Mouse (Mus musculus): ENCODE data around the gene Gpx3. TPM values are rescaled to one million over a fixed set of nuclear protein-coding genes. Genes with fewer than 3 reads are reported as not detected.

The Gpx3 gene
- polyA plus RNA-seq, 1 experiment = 2.0 TPM

- H3K79me3 ChIP-seq (ENCODE audit: low read depth) = no peaks in the 10 kb centered on the region
- H3K27me3 ChIP-seq (ENCODE audit: control insufficient read depth, insufficient read depth, insufficient read length) = no peaks in the 10 kb centered on the region
- no peak overlapping the region for H3K4me3 ChIP-seq (ENCODE audit: insufficient read depth, poor library complexity, severe bottlenecking)
- no peak for TF ChIP-seq MAX (IDR thresholded peaks at IDR 0.05)
- TF ChIP-seq USF1 (IDR thresholded peaks at IDR 0.05; ENCODE audit: low read depth) = no peak
- TF ChIP-seq CEBPB (IDR thresholded peaks at IDR 0.05; ENCODE audit: low read depth) = no peak
- no peak for TF ChIP-seq MYOG (IDR thresholded peaks at IDR 0.05; ENCODE audit: control insufficient read depth, extremely low read depth, insufficient read length)
- no peak for TF ChIP-seq FOSL1 (IDR thresholded peaks at IDR 0.05; ENCODE audit: insufficient read depth, low read length, poor library complexity, severe bottlenecking)
- no peak for TF ChIP-seq CTCF (IDR thresholded peaks at IDR 0.05; ENCODE audit: control insufficient read depth, insufficient read depth, insufficient read length)
- no peak for TF ChIP-seq MYOD1 (IDR thresholded peaks at IDR 0.05; ENCODE audit: control insufficient read depth, insufficient read length, low read depth)
- H3K79me2 ChIP-seq (ENCODE audit: control insufficient read depth, insufficient read depth) = no peaks in the 10 kb centered on the region
- H3K36me3 ChIP-seq (ENCODE audit: control insufficient read depth, insufficient read depth) = no peaks in the 10 kb centered on the region
- H3ac ChIP-seq (ENCODE audit: control insufficient read depth, insufficient read length, low read depth) = no peak overlapping the region
These were observed 4.8 kb upstream of the Gpx3 start for GRCm38 (mm10) chr11:54897470-54897869.

- H3K4me3 ChIP-seq (ENCODE audit: insufficient read depth, poor library complexity, severe bottlenecking) = no peak overlapping the region
- H3K27me3 ChIP-seq (ENCODE audit: control insufficient read depth, insufficient read depth, insufficient read length) = no peaks in the 10 kb centered on the region
- H3K36me3 ChIP-seq (ENCODE audit: control insufficient read depth, insufficient read depth) = no peaks in the 10 kb centered on the region
- TF ChIP-seq USF1 (IDR thresholded peaks at IDR 0.05; ENCODE audit: low read depth) (no peak), MYOD1 (IDR thresholded peaks at IDR 0.05; ENCODE audit: control insufficient read depth, insufficient read length, low read depth) (no peak), CTCF (IDR thresholded peaks at IDR 0.05; ENCODE audit: control insufficient read depth, insufficient read depth, insufficient read length) (no peak), MAX (IDR thresholded peaks at IDR 0.05) (no peak), MYOG (IDR thresholded peaks at IDR 0.05; ENCODE audit: control insufficient read depth, extremely low read depth, insufficient read length) (no peak), CEBPB (IDR thresholded peaks at IDR 0.05; ENCODE audit: low read depth) (no peak)
- H3K79me3 ChIP-seq (ENCODE audit: low read depth) = no peaks in the 10 kb centered on the region
- no peak overlapping the region for H3ac ChIP-seq (ENCODE audit: control insufficient read depth, insufficient read length, low read depth)
- H3K79me2 ChIP-seq (ENCODE audit: control insufficient read depth, insufficient read depth) = no peaks in the 10 kb centered on the region
These were observed 2.6 kb upstream of the Gpx3 start for GRCm38 (mm10) chr11:54899657-54900056.

- Histone ChIP-seq H3K4me3 (ENCODE audit: insufficient read depth, poor library complexity, severe bottlenecking) (no peak overlapping the region), H3K79me3 (ENCODE audit: low read depth) (no peaks in the 10 kb centered on the region), H3K36me3 (ENCODE audit: control insufficient read depth, insufficient read depth) (no peaks in the 10 kb centered on the region), H3K27me3 (ENCODE audit: control insufficient read depth, insufficient read depth, insufficient read length) (no peaks in the 10 kb centered on the region), H3K79me2 (ENCODE audit: control insufficient read depth, insufficient read depth) (no peaks in the 10 kb centered on the region), H3ac (ENCODE audit: control insufficient read depth, insufficient read length, low read depth) (no peak overlapping the region)
- TF ChIP-seq USF1 (IDR thresholded peaks at IDR 0.05; ENCODE audit: low read depth) (no peak), MYOG (IDR thresholded peaks at IDR 0.05; ENCODE audit: control insufficient read depth, extremely low read depth, insufficient read length) (no peak), MAX (IDR thresholded peaks at IDR 0.05) (no peak), CEBPB (IDR thresholded peaks at IDR 0.05; ENCODE audit: low read depth) (no peak), CTCF (IDR thresholded peaks at IDR 0.05; ENCODE audit: control insufficient read depth, insufficient read depth, insufficient read length) (no peak), FOSL1 (IDR thresholded peaks at IDR 0.05; ENCODE audit: insufficient read depth, low read length, poor library complexity, severe bottlenecking) (no peak), MYOD1 (IDR thresholded peaks at IDR 0.05; ENCODE audit: control insufficient read depth, insufficient read length, low read depth) (no peak)
These were observed 1.1 kb downstream of the Gpx3 start for GRCm38 (mm10) chr11:54903339-54903738.

GRCm38 (mm10) chr11:54903940-54904706 lies 1.9 kb downstream of the Gpx3 start:
- H3K4me3 ChIP-seq (ENCODE audit: insufficient read depth, poor library complexity, severe bottlenecking) = no peak overlapping the region
- H3K36me3 ChIP-seq (ENCODE audit: control insufficient read depth, insufficient read depth) = no peaks in the 10 kb centered on the region
- H3K27me3 ChIP-seq (ENCODE audit: control insufficient read depth, insufficient read depth, insufficient read length) = no peaks in the 10 kb centered on the region
- no peak overlapping the region for H3ac ChIP-seq (ENCODE audit: control insufficient read depth, insufficient read length, low read depth)
- TF ChIP-seq USF1 (IDR thresholded peaks at IDR 0.05; ENCODE audit: low read depth) (no peak), MAX (IDR thresholded peaks at IDR 0.05) (no peak), FOSL1 (IDR thresholded peaks at IDR 0.05; ENCODE audit: insufficient read depth, low read length, poor library complexity, severe bottlenecking) (no peak), CTCF (IDR thresholded peaks at IDR 0.05; ENCODE audit: control insufficient read depth, insufficient read depth, insufficient read length) (no peak), CEBPB (IDR thresholded peaks at IDR 0.05; ENCODE audit: low read depth) (no peak)
- no peaks in the 10 kb centered on the region for H3K79me2 ChIP-seq (ENCODE audit: control insufficient read depth, insufficient read depth)
- no peaks in the 10 kb centered on the region for H3K79me3 ChIP-seq (ENCODE audit: low read depth)

- Histone ChIP-seq H3K79me3 (ENCODE audit: low read depth) (no peaks in the 10 kb centered on the region), H3K4me3 (ENCODE audit: insufficient read depth, poor library complexity, severe bottlenecking) (no peak overlapping the region), H3K27me3 (ENCODE audit: control insufficient read depth, insufficient read depth, insufficient read length) (no peaks in the 10 kb centered on the region), H3ac (ENCODE audit: control insufficient read depth, insufficient read length, low read depth) (no peak overlapping the region), H3K79me2 (ENCODE audit: control insufficient read depth, insufficient read depth) (no peaks in the 10 kb centered on the region), H3K36me3 (ENCODE audit: control insufficient read depth, insufficient read depth) (no peaks in the 10 kb centered on the region)
- TF ChIP-seq CTCF (IDR thresholded peaks at IDR 0.05; ENCODE audit: control insufficient read depth, insufficient read depth, insufficient read length) (no peak), MYOG (IDR thresholded peaks at IDR 0.05; ENCODE audit: control insufficient read depth, extremely low read depth, insufficient read length) (no peak), MAX (IDR thresholded peaks at IDR 0.05) (no peak), FOSL1 (IDR thresholded peaks at IDR 0.05; ENCODE audit: insufficient read depth, low read length, poor library complexity, severe bottlenecking) (no peak), USF1 (IDR thresholded peaks at IDR 0.05; ENCODE audit: low read depth) (no peak)
These were observed 2.8 kb downstream of the Gpx3 start for GRCm38 (mm10) chr11:54905086-54905485.

DNA sequence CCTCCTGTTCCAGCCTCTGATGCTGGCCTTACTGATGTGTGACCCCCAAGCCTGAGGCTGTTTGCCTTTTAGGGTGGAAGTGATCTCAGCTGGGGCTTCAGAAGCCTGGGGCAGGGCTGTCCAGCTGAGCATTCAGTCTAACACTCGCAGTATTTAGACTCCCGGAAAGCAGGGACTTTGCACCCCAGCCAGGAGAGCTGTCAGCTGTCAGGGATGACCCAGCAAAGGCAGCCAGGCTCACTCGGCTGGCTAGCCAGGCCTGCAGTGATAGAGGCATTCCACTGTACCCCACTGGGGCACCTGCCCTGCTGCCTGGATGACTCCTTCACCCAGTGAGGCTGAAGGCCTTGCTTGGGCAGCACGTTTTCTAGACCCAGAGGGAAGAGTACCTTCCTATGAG lies 3.7 kb downstream of the Gpx3 start:
- Histone ChIP-seq H3K4me3 (ENCODE audit: insufficient read depth, poor library complexity, severe bottlenecking) (no peak overlapping the region), H3ac (ENCODE audit: control insufficient read depth, insufficient read length, low read depth) (no peak overlapping the region), H3K79me3 (ENCODE audit: low read depth) (no peaks in the 10 kb centered on the region), H3K79me2 (ENCODE audit: control insufficient read depth, insufficient read depth) (no peaks in the 10 kb centered on the region), H3K36me3 (ENCODE audit: control insufficient read depth, insufficient read depth) (peaks cover 3% of the 10 kb centered on the region), H3K27me3 (ENCODE audit: control insufficient read depth, insufficient read depth, insufficient read length) (no peaks in the 10 kb centered on the region)
- no peak for TF ChIP-seq MAX (IDR thresholded peaks at IDR 0.05)
- no peak for TF ChIP-seq CTCF (IDR thresholded peaks at IDR 0.05; ENCODE audit: control insufficient read depth, insufficient read depth, insufficient read length)
- no peak for TF ChIP-seq CEBPB (IDR thresholded peaks at IDR 0.05; ENCODE audit: low read depth)
- no peak for TF ChIP-seq USF1 (IDR thresholded peaks at IDR 0.05; ENCODE audit: low read depth)
- no peak for TF ChIP-seq FOSL1 (IDR thresholded peaks at IDR 0.05; ENCODE audit: insufficient read depth, low read length, poor library complexity, severe bottlenecking)
- no peak for TF ChIP-seq MYOD1 (IDR thresholded peaks at IDR 0.05; ENCODE audit: control insufficient read depth, insufficient read length, low read depth)
- no peak for TF ChIP-seq MYOG (IDR thresholded peaks at IDR 0.05; ENCODE audit: control insufficient read depth, extremely low read depth, insufficient read length)

Measured in C2C12 (cell line).